Mouse (Mus musculus) brain, embryonic 18.5 days (tissue): Measurements from ENCODE around the gene Cdkn2d.
"Not testable (repeated sequence)": the region's sequence is repeated elsewhere in the genome, so short reads cannot be mapped to it uniquely, and the experiment has no call there.

Experiments
- DNase-seq: peaks from one replicate; pipeline ENCODE4 v3.0.0-alpha.2; 2012; ENCODE audit warnings: low read depth, low spot score

Gene Cdkn2d

GRCm38 (mm10) chr9:21291022-21291787 lies at the start of gene Cdkn2d:
Gene Cdkn2d (minus strand): TSS chr9:21291407.
- DNase-seq, result peak; percentile 97

GRCm38 (mm10) chr9:21340411-21340810 lies 49.2 kb upstream of the Cdkn2d start:
- DNase-seq, result no peak

- DNase-seq, result no peak
Observed at GRCm38 (mm10) chr9:21337652-21338051, 46.4 kb upstream of the Cdkn2d start.

- DNase-seq, result no peak
Observed at GRCm38 (mm10) chr9:21336491-21336890, 45.3 kb upstream of the Cdkn2d start.

- DNase-seq, result no peak
Observed at GRCm38 (mm10) chr9:21335391-21335790, 44.2 kb upstream of the Cdkn2d start.

GRCm38 (mm10) chr9:21334747-21335146 lies 43.5 kb upstream of the Cdkn2d start:
- DNase-seq, result no peak

GRCm38 (mm10) chr9:21333523-21333922 lies 42.3 kb upstream of the Cdkn2d start:
- DNase-seq, result no peak

- DNase-seq, result no peak
Observed at GRCm38 (mm10) chr9:21332161-21333061, 41.2 kb upstream of the Cdkn2d start.

GRCm38 (mm10) chr9:21331365-21332140 lies 40.3 kb upstream of the Cdkn2d start:
- no peak for DNase-seq

- no peak for DNase-seq
Observed at GRCm38 (mm10) chr9:21329699-21330289, 38.6 kb upstream of the Cdkn2d start.

- no peak for DNase-seq
Observed at GRCm38 (mm10) chr9:21329041-21329440, 37.8 kb upstream of the Cdkn2d start.

- no peak for DNase-seq
Observed at GRCm38 (mm10) chr9:21328041-21328440, 36.8 kb upstream of the Cdkn2d start.

- no peak for DNase-seq
Observed at GRCm38 (mm10) chr9:21327569-21327968, 36.4 kb upstream of the Cdkn2d start.

GRCm38 (mm10) chr9:21324269-21324668 lies 33.1 kb upstream of the Cdkn2d start:
- DNase-seq, result no peak

GRCm38 (mm10) chr9:21322917-21323297 lies 31.7 kb upstream of the Cdkn2d start:
- not testable (repeated sequence) for DNase-seq

- DNase-seq, result no peak
Observed at GRCm38 (mm10) chr9:21322211-21322916, 31.2 kb upstream of the Cdkn2d start.

GRCm38 (mm10) chr9:21321513-21321835 lies 30.3 kb upstream of the Cdkn2d start:
- no peak for DNase-seq

- peak; percentile 49 for DNase-seq
Observed at GRCm38 (mm10) chr9:21320619-21321512, 29.7 kb upstream of the Cdkn2d start, which contains the start of gene Slc44a2. Gene Slc44a2 (plus strand): TSS chr9:21320698.

GRCm38 (mm10) chr9:21320280-21320618 lies 29.0 kb upstream of the Cdkn2d start:
- no peak for DNase-seq

- DNase-seq, result no peak
Observed at GRCm38 (mm10) chr9:21319503-21319902, 28.3 kb upstream of the Cdkn2d start.
